Mouse (Mus musculus) lung, postnatal 14 days (tissue): Measurements from ENCODE around the gene Rab5c.

Source experiments
- DNase-seq: peaks from one replicate; pipeline ENCODE4 v3.0.0; 2021

Gene Rab5c

DNA sequence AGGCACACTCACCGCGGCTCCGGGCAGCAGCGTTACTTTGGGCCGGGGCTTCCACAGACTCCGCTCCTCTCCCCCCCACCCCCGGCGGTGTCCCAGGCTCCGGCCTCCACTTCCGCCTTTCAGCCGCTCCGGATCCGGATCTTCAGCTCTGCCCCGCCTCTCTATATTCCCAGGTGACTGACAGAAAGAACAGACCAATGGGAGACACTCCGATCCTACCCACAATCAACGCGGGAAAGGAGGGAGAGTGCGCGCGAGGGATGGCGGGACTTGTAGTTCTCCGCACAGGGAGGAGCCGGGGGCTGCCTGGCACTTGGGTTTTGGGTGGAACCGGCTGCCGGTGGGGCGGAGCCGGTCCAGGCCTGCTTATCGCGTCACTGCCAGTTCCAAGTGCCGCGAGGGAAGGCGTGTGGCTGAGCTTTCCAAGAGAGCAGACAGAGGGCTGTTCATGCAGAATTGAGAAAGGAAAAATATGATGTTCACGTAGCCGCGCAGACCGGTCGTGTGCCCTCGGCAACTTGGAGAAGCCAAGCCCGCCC, at the start of gene Rab5c:
Rab5c (minus strand) TSS at position 150 of the 539 bp plus-strand sequence.
- DNase-seq, result peak; percentile 98

GRCm38 (mm10) chr11:100785774-100786173, 47.8 kb upstream of the Rab5c start:
- no peak for DNase-seq

DNA sequence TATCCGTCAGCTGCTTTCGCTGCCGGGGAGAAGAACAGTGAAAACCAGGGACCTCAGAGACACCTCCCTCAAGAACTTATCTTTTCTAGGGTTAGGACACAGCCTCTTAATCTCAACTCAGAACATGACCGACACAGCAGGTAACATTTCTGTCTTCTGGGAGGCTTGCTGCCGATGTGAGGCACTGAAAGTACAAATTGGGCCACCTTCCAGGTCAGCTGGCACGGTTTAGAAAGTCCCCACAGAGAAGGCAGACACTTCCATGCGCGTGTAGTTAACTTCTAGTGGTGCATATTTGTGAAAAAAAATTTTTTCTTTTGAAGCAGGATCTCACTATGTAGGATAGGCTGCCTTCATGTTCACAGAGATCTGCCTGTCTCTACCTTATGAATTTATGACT, 46.3 kb upstream of the Rab5c start:
- DNase-seq, result no peak

GRCm38 (mm10) chr11:100782568-100782967, 44.6 kb upstream of the Rab5c start:
- no peak for DNase-seq

DNA sequence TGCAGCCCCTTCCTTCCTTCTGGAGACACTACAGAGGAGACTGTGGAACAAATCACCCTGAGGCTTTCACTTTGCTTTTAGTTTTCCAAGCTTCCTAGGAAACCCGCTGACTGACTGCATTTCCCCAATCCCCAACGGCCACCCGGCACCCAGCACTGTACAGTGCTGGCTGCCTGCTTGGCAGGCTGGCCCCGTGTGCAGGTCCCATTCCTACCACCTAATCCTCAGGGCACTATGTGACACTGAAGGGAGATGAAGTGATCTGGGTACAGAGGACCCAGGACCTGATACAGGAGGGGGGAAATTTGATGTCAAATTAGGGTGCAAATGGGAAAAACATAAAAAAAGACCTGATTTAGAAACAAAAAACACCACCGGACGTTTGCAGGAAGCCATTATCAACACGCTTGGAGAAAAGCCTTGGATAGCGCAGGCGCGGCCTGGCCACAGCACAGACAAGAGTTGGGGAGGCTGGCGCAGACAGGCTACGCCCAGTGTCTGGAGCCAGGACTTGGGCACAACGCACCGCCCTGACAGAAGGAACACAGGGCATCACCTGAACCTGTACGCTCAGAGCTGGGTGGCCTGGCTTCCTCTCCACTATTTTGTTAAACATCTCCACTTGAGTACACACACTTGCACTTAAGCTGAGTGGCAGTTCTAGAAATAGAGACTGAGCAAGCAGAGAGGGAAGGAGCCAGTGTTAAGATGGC, 43.9 kb upstream of the Rab5c start:
- peak; percentile 18 for DNase-seq

DNA sequence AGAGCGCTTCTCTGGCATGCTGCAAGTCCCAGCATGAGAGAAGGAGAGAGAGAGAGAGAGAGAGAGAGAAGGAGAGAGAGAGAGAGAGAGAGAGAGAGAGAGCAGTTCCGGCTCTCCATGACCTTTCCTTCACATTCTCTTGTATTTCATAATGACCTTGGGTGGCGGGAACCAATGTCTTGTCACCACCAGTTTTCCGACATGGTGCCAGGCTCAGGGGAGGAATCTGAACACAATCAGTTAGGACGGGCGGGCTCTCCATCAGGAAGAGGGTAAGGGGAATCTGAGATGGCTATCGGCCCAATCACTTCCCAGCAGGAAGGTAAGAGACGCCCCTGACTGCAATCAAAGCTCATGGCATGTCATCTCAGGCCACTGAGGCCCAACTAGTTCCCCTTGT, 42.2 kb upstream of the Rab5c start:
- DNase-seq, result no peak

DNA sequence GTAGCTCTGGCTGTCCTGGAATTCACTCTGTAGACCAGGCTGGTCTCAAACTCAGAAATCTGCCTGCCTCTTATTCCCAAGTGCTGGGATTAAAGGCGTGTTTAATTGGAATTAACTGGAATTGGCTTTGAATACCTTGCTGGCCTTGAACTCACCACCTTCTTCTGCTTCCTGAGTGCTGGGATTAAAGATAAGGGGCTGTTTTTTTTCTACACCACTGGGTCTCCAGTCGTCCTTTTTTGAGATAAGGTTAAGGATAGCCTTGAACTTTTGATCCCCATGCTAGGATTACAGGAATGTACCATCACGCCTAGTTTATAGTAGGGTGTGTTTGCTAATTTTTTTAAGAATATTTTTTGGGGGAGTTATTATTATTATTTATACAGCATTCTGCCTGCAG, 40.1 kb upstream of the Rab5c start:
- no peak for DNase-seq

DNA sequence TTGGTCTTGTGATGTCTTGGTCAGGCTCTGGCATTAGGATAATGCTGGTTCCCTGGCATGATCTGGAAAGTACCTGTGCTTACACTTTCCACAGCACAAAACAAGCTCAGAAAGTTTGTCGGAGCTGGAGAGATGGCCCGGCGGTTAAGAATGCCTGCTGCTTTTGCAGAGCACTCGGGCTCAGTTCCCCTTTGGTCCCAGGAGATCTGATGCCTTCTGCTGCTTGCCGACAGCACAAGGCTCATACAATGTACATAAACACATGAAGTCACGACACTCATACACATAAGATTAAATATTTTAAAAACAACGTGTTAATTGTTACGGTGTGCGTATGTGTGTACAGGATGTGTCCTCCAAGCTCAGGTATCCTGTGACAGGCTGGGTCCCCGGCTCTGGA, 37.9 kb upstream of the Rab5c start:
- no peak for DNase-seq

GRCm38 (mm10) chr11:100774261-100774660, 36.2 kb upstream of the Rab5c start:
- DNase-seq, result no peak

DNA sequence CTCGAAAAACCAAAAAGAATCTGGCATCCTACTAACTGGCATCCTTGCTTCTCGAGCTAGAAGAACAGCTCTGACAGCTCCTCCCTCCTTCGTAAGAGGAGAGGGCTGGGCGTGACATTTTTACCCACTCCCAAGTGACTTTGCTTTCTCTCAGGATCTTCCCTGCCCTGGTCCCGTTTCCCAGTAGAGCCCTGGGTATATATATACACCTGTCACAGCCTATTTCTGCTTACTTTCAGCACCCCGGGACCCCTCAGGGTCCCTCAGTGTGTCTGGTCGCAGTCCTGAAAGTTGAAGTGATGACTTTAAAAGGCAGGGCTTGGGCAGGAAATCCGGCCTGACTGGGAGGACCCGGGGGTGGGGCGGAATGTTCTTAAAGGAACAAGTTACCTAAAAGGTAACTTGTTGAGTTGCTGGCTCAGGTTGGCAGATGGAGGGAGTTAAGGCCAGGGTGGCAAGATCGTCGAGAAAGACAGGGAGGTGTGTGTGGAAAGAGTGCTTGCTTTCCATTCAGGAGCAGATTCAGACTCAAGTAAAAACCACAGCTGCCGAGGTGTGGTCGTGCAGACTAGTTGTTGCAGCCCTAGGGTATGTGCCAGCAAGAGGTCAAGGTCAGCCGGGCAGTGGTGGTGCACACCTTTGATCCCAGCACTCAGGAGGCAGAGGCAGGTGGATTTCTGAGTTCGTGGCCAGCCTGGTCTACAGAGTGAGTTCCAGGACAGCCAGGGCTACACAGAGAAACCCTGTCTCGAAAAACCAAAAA, 32.8 kb upstream of the Rab5c start, which contains the start of gene Ghdc:
Ghdc (minus strand) TSS at position 312 of the 763 bp plus-strand sequence.
- DNase-seq, result peak; percentile 86

DNA sequence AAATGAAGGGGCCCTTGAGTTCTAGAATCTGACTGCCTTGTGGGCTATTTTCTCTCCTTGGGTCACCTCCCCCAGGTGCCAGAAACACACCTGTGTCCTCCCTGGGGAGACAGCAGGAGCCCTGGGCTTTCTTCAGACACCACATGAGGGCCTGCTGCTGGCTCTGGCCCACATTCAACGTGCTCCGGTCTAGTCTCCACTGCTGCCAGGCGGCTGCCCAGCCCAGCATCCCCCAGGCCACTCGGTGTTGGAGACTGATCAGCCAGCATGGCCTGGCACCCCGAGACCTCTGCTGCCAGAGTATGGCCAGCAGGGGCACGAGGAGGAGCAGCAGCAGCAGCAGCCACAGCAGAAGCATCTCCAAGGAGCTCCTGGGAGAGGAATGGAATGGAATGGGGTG, 32.0 kb upstream of the Rab5c start:
- DNase-seq, result no peak

DNA sequence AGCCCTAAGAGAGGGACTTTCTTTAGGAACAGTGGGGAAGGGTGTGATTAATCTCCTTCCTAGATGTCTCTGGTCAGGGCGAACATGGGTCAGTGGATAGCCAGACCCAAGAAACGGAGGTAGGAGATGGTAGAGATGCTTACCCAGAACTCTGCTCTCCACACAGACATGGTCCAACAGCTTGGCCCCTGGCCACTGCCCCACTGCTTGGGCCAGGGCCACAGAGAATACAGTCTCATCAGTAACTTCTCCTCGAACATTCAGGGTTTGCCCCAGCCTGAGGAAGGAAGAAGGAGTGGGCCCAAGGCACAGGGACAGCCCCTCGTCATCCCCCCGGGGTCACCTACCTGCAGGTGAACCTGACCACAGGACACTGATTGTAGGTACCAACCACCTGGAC, 29.9 kb upstream of the Rab5c start:
- no peak for DNase-seq

DNA sequence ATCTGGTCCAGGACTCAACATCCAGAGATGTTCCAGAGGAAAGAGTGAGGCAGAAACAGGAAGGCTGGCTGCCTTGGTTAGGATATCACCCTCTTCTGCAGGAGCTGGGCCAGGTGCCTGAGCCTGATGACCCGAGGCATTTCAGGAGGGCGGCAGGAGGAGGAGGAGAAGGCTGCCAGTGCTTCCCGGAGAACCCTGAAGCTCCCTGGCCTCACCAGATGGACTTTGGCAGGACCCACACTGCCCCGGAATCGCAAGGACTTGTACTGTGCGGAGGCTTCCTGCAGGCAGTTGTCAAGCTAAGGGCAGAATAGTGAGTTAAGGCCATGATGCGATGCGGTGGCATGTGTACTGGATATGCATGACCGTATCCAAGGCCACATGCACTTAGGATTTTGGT, 28.7 kb upstream of the Rab5c start:
- DNase-seq, result no peak

DNA sequence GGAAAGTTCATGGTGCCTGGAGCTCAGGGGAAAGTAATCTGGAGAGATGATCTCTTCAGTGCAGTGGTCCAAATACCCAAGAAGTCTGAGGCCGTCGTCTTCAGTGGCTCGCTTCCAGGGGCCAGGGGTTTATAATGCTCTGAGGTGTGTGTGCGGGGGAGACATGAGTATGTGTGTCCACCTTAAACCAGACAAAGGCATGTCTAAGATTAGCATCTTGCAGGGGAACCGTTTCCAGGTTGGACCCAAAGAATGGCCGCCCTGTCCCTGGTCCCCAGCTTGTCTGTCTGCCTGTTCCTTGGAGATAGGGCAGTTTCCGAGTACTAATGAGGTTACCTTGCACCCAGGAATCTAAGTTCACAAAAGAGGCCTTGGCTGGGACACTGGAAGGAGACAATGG, 24.8 kb upstream of the Rab5c start, which contains the start of gene Hcrt:
Hcrt (minus strand) TSS at position 101 of the 400 bp plus-strand sequence.
- no peak for DNase-seq

DNA sequence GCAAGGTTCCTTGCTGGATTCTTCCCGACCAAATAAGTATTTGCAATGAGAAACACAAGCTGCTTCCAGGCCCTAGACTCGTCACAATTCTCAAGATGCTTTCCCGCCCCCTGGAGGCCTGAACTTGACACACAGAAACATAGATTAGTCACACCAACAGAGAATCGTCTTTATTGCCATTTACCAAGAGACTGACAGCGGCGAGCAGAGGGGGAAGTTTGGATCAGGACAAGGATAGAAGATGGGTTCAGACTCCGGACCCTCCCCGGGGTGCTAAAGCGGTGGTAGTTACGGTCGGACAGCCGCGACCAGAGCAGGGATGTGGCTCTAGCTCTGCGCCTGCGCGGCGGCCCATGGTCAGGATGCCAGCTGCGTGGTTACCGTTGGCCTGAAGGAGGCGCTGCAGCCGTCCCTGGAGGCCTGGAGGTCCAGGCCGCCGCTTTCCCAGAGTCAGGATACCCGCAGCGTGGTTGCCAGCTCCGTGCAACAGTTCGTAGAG, 23.6 kb upstream of the Rab5c start:
- DNase-seq, result peak; percentile 86

GRCm38 (mm10) chr11:100759611-100760233, 21.7 kb upstream of the Rab5c start, which contains the start of gene Kcnh4:
TSS of gene Kcnh4 (minus strand) at chr11:100759942.
- DNase-seq, result peak; percentile 52

DNA sequence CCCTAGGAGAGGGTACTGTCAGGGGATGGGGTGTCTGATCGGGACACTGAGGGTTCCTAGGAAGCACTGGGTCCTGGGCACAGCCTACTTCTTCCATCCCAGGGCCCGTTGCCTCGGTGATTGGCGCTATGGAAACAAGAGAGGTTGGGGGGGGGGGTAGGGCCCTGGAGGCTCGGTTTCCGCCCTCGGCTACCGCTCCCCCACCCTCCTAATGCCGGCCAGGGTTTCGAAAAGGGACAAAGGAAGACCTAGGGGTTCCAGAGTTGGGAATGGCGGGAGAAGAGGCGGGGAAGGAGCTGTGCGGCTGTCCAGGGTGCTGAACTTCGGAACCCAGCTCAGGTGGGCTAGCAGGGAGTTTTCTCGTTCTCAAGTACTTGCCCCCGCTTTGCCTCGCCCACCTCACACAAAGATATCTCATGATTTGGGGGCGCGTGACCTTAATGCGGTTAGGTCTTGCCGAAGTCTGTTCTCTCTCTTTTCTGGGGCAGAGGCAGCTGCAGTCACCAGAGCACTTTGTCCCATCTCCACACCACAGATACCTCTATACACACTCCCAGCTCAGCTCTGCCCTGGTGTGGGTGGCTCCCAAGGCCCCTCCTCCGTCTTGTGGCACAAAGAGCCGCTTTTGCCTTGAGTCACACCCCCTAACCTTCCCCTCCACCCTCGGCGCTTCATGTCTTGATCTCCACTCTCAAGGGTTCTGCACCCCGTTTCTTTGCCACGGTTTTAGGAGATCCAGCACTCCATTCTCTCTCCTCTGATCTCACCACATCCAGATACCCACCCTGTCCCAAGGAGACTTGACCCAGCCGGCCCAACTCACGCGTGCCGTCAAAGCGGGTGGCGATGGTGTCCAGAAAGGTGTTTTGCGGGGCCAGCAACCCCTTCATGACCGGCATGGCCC, 20.9 kb upstream of the Rab5c start:
- peak; percentile 67 for DNase-seq

- DNase-seq, result no peak
These were observed 19.6 kb upstream of the Rab5c start for GRCm38 (mm10) chr11:100757566-100757965.

- no peak for DNase-seq
These were observed 18.5 kb upstream of the Rab5c start for GRCm38 (mm10) chr11:100756476-100756875.

- no peak for DNase-seq
These were observed 16.7 kb upstream of the Rab5c start for GRCm38 (mm10) chr11:100754693-100755057.

GRCm38 (mm10) chr11:100754021-100754692, 16.1 kb upstream of the Rab5c start:
- no peak for DNase-seq

- DNase-seq, result no peak
These were observed 14.3 kb upstream of the Rab5c start for GRCm38 (mm10) chr11:100752294-100752693.
